Mouse (Mus musculus): Measurements from ENCODE around the gene Ndrg3.

- TF ChIP-seq CTCF (IDR thresholded peaks at IDR 0.05; ENCODE audit: low read depth, low read length) = no peak
- no peak for TF ChIP-seq GATA1 (IDR thresholded peaks at IDR 0.05; ENCODE audit: borderline replicate concordance, low read length)
- TF ChIP-seq TAL1 (conservative IDR thresholded peaks at IDR 0.05; ENCODE audit: low read depth, low read length) = no peak
- TF ChIP-seq POLR2AphosphoS5 (IDR thresholded peaks at IDR 0.05; ENCODE audit: insufficient replicate concordance, low read depth, low read length) = no peak
These were observed 78.7 kb downstream of the Ndrg3 start for GRCm38 (mm10) chr2:156913191-156913590.

Data from G1E (cell line).